ENCODE assay signal across 13 mouse cellular contexts in genomic region chr5:120761901-120762300, GRCm38 (mm10). TPM values are rescaled to one million over a fixed set of nuclear protein-coding genes. Genes with fewer than 3 reads are reported as not detected.
A peak's percentile ranks its signal among the peaks of the same experiment; 100 is the strongest.
DNase-seq lines count a peak whose midpoint lies in the region; ATAC-seq lines count a peak whose summit lies in the region.
"Had no signal": no experiment of that assay in that cellular context is flagged by ENCODE, and none has a peak within 500 bp of the region (broad histone marks: within the 10 kb centered on the region; RNA-seq: fewer than 3 reads in every experiment).

No protein-coding gene starts in this region.

- H3K4me3 ChIP-seq in heart, embryonic 15.5 days = no peak overlapping the region
- H3K4me3 ChIP-seq in midbrain, embryonic 16.5 days (ENCODE audit: low read depth, low read length) = peak overlapping the region; percentile 6; the same call in 1 of the 2 replicates
- H3K4me3 ChIP-seq: embryonic facial prominence, embryonic 12.5 days; myocyte had no signal

- H3K4me2 ChIP-seq in heart, embryonic 15.5 days = peak overlapping the region; percentile 10; the same call in 1 of the 2 replicates
- peak overlapping the region; percentile 8; the same call in 1 of the 2 replicates for H3K4me2 ChIP-seq in midbrain, embryonic 16.5 days (ENCODE audit: low read length)
- H3K4me2 ChIP-seq: embryonic facial prominence, embryonic 12.5 days had no signal

- ATAC-seq in heart, embryonic 15.5 days (replicated peaks; ENCODE audit: insufficient number of reproducible peaks, insufficient read depth, low FRiP score, low read depth) = 0 out of 2 replicates have a peak, but pooled peaks have one; percentile 27
- no peak for ATAC-seq in midbrain, embryonic 16.5 days
- ATAC-seq in CD4-positive, CD25-positive, alpha-beta regulatory T cell, adult 4 months = no peak

- no peaks in the 10 kb centered on the region for H3K9me3 ChIP-seq in heart, embryonic 15.5 days (replicated peaks)
- no peaks in the 10 kb centered on the region for H3K9me3 ChIP-seq in midbrain, embryonic 16.5 days (replicated peaks; ENCODE audit: control insufficient read depth, low read length, poor library complexity, severe bottlenecking)
- H3K9me3 ChIP-seq: embryonic facial prominence, embryonic 12.5 days; G1E had no signal

- intact Hi-C loops in heart, postnatal 36 days (cut with DNase I) = no loop called here

- WGBS in heart, embryonic 15.5 days = 21% methylated on average over 6 of the region's 6 CpGs
- 28% methylated on average over 6 of the region's 6 CpGs for WGBS in midbrain, embryonic 16.5 days

- 0 out of 2 replicates have a peak, but pooled peaks cover 4% of the 10 kb centered on the region for H3K27me3 ChIP-seq in heart, embryonic 15.5 days
- H3K27me3 ChIP-seq in midbrain, embryonic 16.5 days (ENCODE audit: control insufficient read depth, insufficient read depth, low read depth, low read length) = no peaks in the 10 kb centered on the region
- H3K27me3 ChIP-seq: embryonic facial prominence, embryonic 12.5 days had no signal

- no peaks in the 10 kb centered on the region for H3K36me3 ChIP-seq in heart, embryonic 15.5 days
- no peaks in the 10 kb centered on the region for H3K36me3 ChIP-seq in midbrain, embryonic 16.5 days (ENCODE audit: control insufficient read depth, insufficient read depth, low read length)
- H3K36me3 ChIP-seq: embryonic facial prominence, embryonic 12.5 days; G1E had no signal

- no peak overlapping the region for H3K9ac ChIP-seq in heart, embryonic 15.5 days
- H3K9ac ChIP-seq in midbrain, embryonic 16.5 days (ENCODE audit: low read depth, low read length) = no peak overlapping the region
- H3K9ac ChIP-seq: embryonic facial prominence, embryonic 12.5 days had no signal

- peak overlapping the region; percentile 34; the same call in 1 of the 2 replicates for H3K27ac ChIP-seq in heart, embryonic 15.5 days
- no peak overlapping the region for H3K27ac ChIP-seq in midbrain, embryonic 16.5 days (ENCODE audit: low read length)
- H3K27ac ChIP-seq: embryonic facial prominence, embryonic 12.5 days had no signal

- DNase-seq in heart, adult 18-20 months = peak; percentile 11 to 17
- DNase-seq in heart, postnatal 36 days = no peak
- peak; percentile 88 for DNase-seq in ZHBTc4 (ENCODE audit: low read depth, low spot score)
- no peak for DNase-seq in cerebellum, adult 11 months
- DNase-seq in spleen, adult 18-20 months = no peak
- DNase-seq: layer of hippocampus, adult 9-11 months; thymus, postnatal 14 days had no signal

- peaks cover 6% of the 10 kb centered on the region; the same call in 1 of the 2 replicates for H3K4me1 ChIP-seq in heart, embryonic 15.5 days (replicated peaks)
- no peaks in the 10 kb centered on the region for H3K4me1 ChIP-seq in midbrain, embryonic 16.5 days (ENCODE audit: control insufficient read depth, insufficient read depth, low read length)
- H3K4me1 ChIP-seq: embryonic facial prominence, embryonic 12.5 days had no signal

RNA-seq across cellular contexts. Expression of gene Oas2, which starts 12.2 kb away (rescaled TPM):
- 1 to 10 TPM; 1.1 to 1.2 TPM for total RNA-seq in heart, adult 18-20 months (2021)
- 1 to 10 TPM in 1 of 2 experiments, under 1 TPM in 1; 0.80 to 2.4 TPM for total RNA-seq in heart, postnatal 36 days (2021)
- polyA plus RNA-seq in heart, embryonic 15.5 days (2015; fragmentation: Nextera tagmentation; extraction: Ambion mirVana) = 0.30 and 0.68 TPM in 2 replicates
- polyA plus RNA-seq in midbrain, embryonic 16.5 days (2015; fragmentation: Nextera tagmentation; extraction: Ambion mirVana) = 0.14 and 0.26 TPM in 2 replicates
- polyA plus RNA-seq in CD4-positive, CD25-positive, alpha-beta regulatory T cell, adult 4 months (2017; shearing (Covaris generic)) = 1 to 10 TPM; 1.6 to 3.6 TPM
- polyA plus RNA-seq: myocyte had no signal

RNA-seq across cellular contexts. Expression of gene Oas3, which starts 15.6 kb away (rescaled TPM):
- under 1 TPM in 1 of 2 experiments, not detected in 1; 0.05 TPM for total RNA-seq in heart, adult 18-20 months (2021)
- under 1 TPM in 1 of 2 experiments, not detected in 1; 0.51 TPM for total RNA-seq in heart, postnatal 36 days (2021)
- 0.34 and 0.76 TPM in 2 replicates for polyA plus RNA-seq in heart, embryonic 15.5 days (2015; fragmentation: Nextera tagmentation; extraction: Ambion mirVana)
- polyA plus RNA-seq in midbrain, embryonic 16.5 days (2015; fragmentation: Nextera tagmentation; extraction: Ambion mirVana) = 1.1 and 1.4 TPM in 2 replicates
- polyA plus RNA-seq in CD4-positive, CD25-positive, alpha-beta regulatory T cell, adult 4 months (2017; shearing (Covaris generic)) = 10 to 100 TPM; 12.9 to 24.4 TPM

RNA-seq across cellular contexts. Expression of gene Oas1e, which starts 33.4 kb away (rescaled TPM):
- not detected for total RNA-seq in heart, adult 18-20 months (2021)
- total RNA-seq in heart, postnatal 36 days (2021) = not detected
- 0.09 TPM in 1 of 2 replicates, not detected in the other for polyA plus RNA-seq in heart, embryonic 15.5 days (2015; fragmentation: Nextera tagmentation; extraction: Ambion mirVana)
- polyA plus RNA-seq in midbrain, embryonic 16.5 days (2015; fragmentation: Nextera tagmentation; extraction: Ambion mirVana) = 0.34 and 0.72 TPM in 2 replicates
- polyA plus RNA-seq in CD4-positive, CD25-positive, alpha-beta regulatory T cell, adult 4 months (2017; shearing (Covaris generic)) = not detected
- total RNA-seq: G1E had no signal
- polyA plus RNA-seq: embryonic facial prominence, embryonic 12.5 days; G1E; myocyte had no signal

RNA-seq across cellular contexts. Expression of gene Dtx1, which starts 50.2 kb away (rescaled TPM):
- total RNA-seq in heart, adult 18-20 months (2021) = 1 to 10 TPM in 1 of 2 experiments, under 1 TPM in 1; 0.99 to 2.7 TPM
- total RNA-seq in heart, postnatal 36 days (2021) = 1 to 10 TPM; 1.8 to 1.9 TPM
- polyA plus RNA-seq in heart, embryonic 15.5 days (2015; fragmentation: Nextera tagmentation; extraction: Ambion mirVana) = 1.9 and 12.3 TPM in 2 replicates
- 49.6 and 50.2 TPM in 2 replicates for polyA plus RNA-seq in midbrain, embryonic 16.5 days (2015; fragmentation: Nextera tagmentation; extraction: Ambion mirVana)
- polyA plus RNA-seq in CD4-positive, CD25-positive, alpha-beta regulatory T cell, adult 4 months (2017; shearing (Covaris generic)) = 10 to 100 TPM; 33.4 to 47.7 TPM
- polyA plus RNA-seq: myocyte had no signal

RNA-seq across cellular contexts. Expression of gene Oas1c, which starts 50.4 kb away (rescaled TPM):
- total RNA-seq in heart, adult 18-20 months (2021) = under 1 TPM; 0.22 to 0.36 TPM
- total RNA-seq in heart, postnatal 36 days (2021) = under 1 TPM; 0.62 to 0.89 TPM
- 0.73 and 0.84 TPM in 2 replicates for polyA plus RNA-seq in heart, embryonic 15.5 days (2015; fragmentation: Nextera tagmentation; extraction: Ambion mirVana)
- 0.17 and 0.45 TPM in 2 replicates for polyA plus RNA-seq in midbrain, embryonic 16.5 days (2015; fragmentation: Nextera tagmentation; extraction: Ambion mirVana)
- polyA plus RNA-seq in CD4-positive, CD25-positive, alpha-beta regulatory T cell, adult 4 months (2017; shearing (Covaris generic)) = 10 to 100 TPM; 16.2 to 19.2 TPM

Comparison
In these comparisons a context has a peak if more than half of its experiments do, and no peak if none do; other contexts are left out.
1. DNase-seq: peak in heart, adult 18-20 months (2 of 2) and ZHBTc4 (single experiment); none in heart, postnatal 36 days (0 of 2), cerebellum, adult 11 months (single experiment) and spleen, adult 18-20 months (0 of 2).